In genomic region chr4:133379046-133379347, GRCm38 (mm10) we compare ENCODE assay signal across 11 mouse cellular contexts. TPM values are rescaled to one million over a fixed set of nuclear protein-coding genes. Genes with fewer than 3 reads are reported as not detected.
A peak's percentile ranks its signal among the peaks of the same experiment; 100 is the strongest.
DNase-seq lines count a peak whose midpoint lies in the region; ATAC-seq and TF ChIP-seq lines count a peak whose summit lies in the region.
"Had no signal": no experiment of that assay in that cellular context is flagged by ENCODE, and none has a peak within 500 bp of the region (broad histone marks: within the 10 kb centered on the region; RNA-seq: fewer than 3 reads in every experiment).

No protein-coding gene starts in this region.

- ATAC-seq in limb, embryonic 14.5 days (ENCODE audit: low FRiP score, low read depth), result no peak

- no peak overlapping the region for H3K4me2 ChIP-seq in limb, embryonic 14.5 days (replicated peaks; ENCODE audit: low read depth, low read length, severe bottlenecking)

- no peaks in the 10 kb centered on the region for H3K9me3 ChIP-seq in heart, embryonic 10.5 days
- no peaks in the 10 kb centered on the region for H3K9me3 ChIP-seq in limb, embryonic 14.5 days (ENCODE audit: control insufficient read depth, low read length)
- H3K9me3 ChIP-seq: neural tube, embryonic 12.5 days had no signal

- no peak overlapping the region for H3K9ac ChIP-seq in limb, embryonic 14.5 days (ENCODE audit: low read depth, low read length, severe bottlenecking)
- H3K9ac ChIP-seq: neural tube, embryonic 12.5 days had no signal

- DNase-seq in heart, embryonic 10.5 days (ENCODE audit: low spot score), result no peak
- DNase-seq in heart, adult 9 months (ENCODE audit: low spot score in 2 of 2), result no peak
- no peak for DNase-seq in testis, postnatal 14 days (ENCODE audit: low spot score)
- no peak for DNase-seq in limb, embryonic 14.5 days (ENCODE audit: low spot score)
- no peak for DNase-seq in urinary bladder, postnatal 25 days (ENCODE audit: low spot score)
- DNase-seq in B cell, adult 2 months, result no peak
- DNase-seq in urinary bladder, postnatal 14 days (ENCODE audit: low spot score), result no peak
- DNase-seq: cerebellum, adult 11 months; kidney, adult 18-20 months had no signal

- H3K4me3 ChIP-seq in heart, embryonic 10.5 days, result peak overlapping the region; percentile 39; the same call in 1 of the 2 replicates
- H3K4me3 ChIP-seq in testis, adult 2 months (ENCODE audit: control insufficient read depth, low read depth, low read length), result no peak overlapping the region
- no peak overlapping the region for H3K4me3 ChIP-seq in limb, embryonic 14.5 days (replicated peaks; ENCODE audit: low read length)
- H3K4me3 ChIP-seq: neural tube, embryonic 12.5 days had no signal

- peaks cover 8% of the 10 kb centered on the region; the same call in 1 of the 2 replicates for H3K36me3 ChIP-seq in heart, embryonic 10.5 days
- H3K36me3 ChIP-seq in testis, adult 2 months (ENCODE audit: control insufficient read depth, insufficient read depth, low read length), result no peaks in the 10 kb centered on the region
- peaks cover 15% of the 10 kb centered on the region for H3K36me3 ChIP-seq in limb, embryonic 14.5 days (ENCODE audit: control insufficient read depth, insufficient read depth, low read length)
- H3K36me3 ChIP-seq: neural tube, embryonic 12.5 days had no signal

- WGBS in heart, embryonic 10.5 days, result 35% methylated on average over 5 of the region's 5 CpGs
- 47% methylated on average over 5 of the region's 5 CpGs for WGBS in limb, embryonic 14.5 days

- H3K27ac ChIP-seq in heart, embryonic 10.5 days, result peak overlapping the region; percentile 75
- H3K27ac ChIP-seq in testis, adult 2 months (ENCODE audit: control insufficient read depth, insufficient read depth, low read depth, low read length), result peak overlapping the region; percentile 66
- peak overlapping the region; percentile 67 for H3K27ac ChIP-seq in limb, embryonic 14.5 days (replicated peaks; ENCODE audit: low read depth, low read length)
- H3K27ac ChIP-seq: neural tube, embryonic 12.5 days had no signal

- peaks cover 66% of the 10 kb centered on the region for H3K4me1 ChIP-seq in heart, embryonic 10.5 days
- H3K4me1 ChIP-seq in testis, adult 2 months (ENCODE audit: control insufficient read depth, insufficient read depth, low read length), result no peaks in the 10 kb centered on the region; the same call in 1 of the 2 replicates
- peaks cover 41% of the 10 kb centered on the region for H3K4me1 ChIP-seq in limb, embryonic 14.5 days (ENCODE audit: control insufficient read depth, insufficient read depth, low read length)

- H3K27me3 ChIP-seq in heart, embryonic 10.5 days (ENCODE audit: insufficient read depth, poor library complexity, severe bottlenecking), result no peaks in the 10 kb centered on the region
- H3K27me3 ChIP-seq in testis, adult 2 months (ENCODE audit: control insufficient read depth, insufficient read depth, low read length), result no peaks in the 10 kb centered on the region
- no peaks in the 10 kb centered on the region for H3K27me3 ChIP-seq in limb, embryonic 14.5 days (ENCODE audit: control insufficient read depth, insufficient read depth, low read length)
- H3K27me3 ChIP-seq: neural tube, embryonic 12.5 days had no signal

- TF ChIP-seq POLR2A in testis, adult 2 months (IDR thresholded peaks at IDR 0.05; ENCODE audit: control insufficient read depth, low read depth, low read length), result no peak
- no peak for TF ChIP-seq POLR2A in limb, embryonic 14.5 days (IDR thresholded peaks at IDR 0.05; ENCODE audit: borderline replicate concordance, extremely low read depth, insufficient read depth, insufficient read length)

- no peak for TF ChIP-seq CTCF in testis, adult 2 months (IDR thresholded peaks at IDR 0.05; ENCODE audit: control insufficient read depth, insufficient read depth, insufficient replicate concordance, low read depth, low read length)

RNA-seq across cellular contexts. Expression of gene Slc9a1, which starts 9.5 kb away (rescaled TPM):
- polyA plus RNA-seq in heart, embryonic 10.5 days (2016; fragmentation: Nextera tagmentation; extraction: Ambion mirVana), result 7.6 and 8.2 TPM in 2 replicates
- 48.4 and 59.6 TPM in 2 replicates for polyA plus RNA-seq in testis, adult 2 months (2012; rRNA removed)
- polyA plus RNA-seq in limb, embryonic 14.5 days (2012; rRNA removed), result 36.7 and 46.7 TPM in 2 replicates
- polyA plus RNA-seq in limb, embryonic 14.5 days (2014; fragmentation: Nextera tagmentation; extraction: Ambion mirVana), result 11.4 and 11.5 TPM in 2 replicates

RNA-seq across cellular contexts. Expression of gene Wdtc1, which starts 25.7 kb away (rescaled TPM):
- 13.4 and 14.2 TPM in 2 replicates for polyA plus RNA-seq in heart, embryonic 10.5 days (2016; fragmentation: Nextera tagmentation; extraction: Ambion mirVana)
- polyA plus RNA-seq in testis, adult 2 months (2012; rRNA removed), result 323 and 338 TPM in 2 replicates
- 27.8 and 35.9 TPM in 2 replicates for polyA plus RNA-seq in limb, embryonic 14.5 days (2012; rRNA removed)
- polyA plus RNA-seq in limb, embryonic 14.5 days (2014; fragmentation: Nextera tagmentation; extraction: Ambion mirVana), result 17.6 and 18.6 TPM in 2 replicates
